Mouse (Mus musculus) thymus, postnatal 36 days (tissue): ENCODE measurements around the gene Msmp.

Experiments used
- DNase-seq, 2 experiments: peaks; one replicate each; pipeline ENCODE4 v3.0.0; 2022; ENCODE audit warnings: mixed read lengths in 2 of 2

Msmp gene

DNA sequence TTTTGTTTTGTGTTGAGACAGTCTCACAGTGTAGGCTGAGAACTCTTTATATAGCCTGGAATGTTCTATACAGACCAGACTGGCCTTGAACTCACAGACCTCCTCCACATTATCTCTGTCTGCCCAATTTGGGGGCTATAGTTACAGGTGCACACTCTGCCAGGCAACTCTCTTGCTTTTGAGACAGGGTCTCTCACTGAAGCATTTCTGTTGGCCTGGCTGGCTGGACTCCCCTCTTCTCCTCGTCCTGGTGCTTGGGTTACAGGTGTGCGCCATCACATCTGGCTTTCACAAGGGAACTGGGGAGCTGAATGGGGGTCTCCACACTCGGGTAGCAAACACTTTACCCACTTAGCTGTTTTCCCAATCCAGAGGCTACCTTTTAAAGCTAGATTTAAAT, 7.7 kb upstream of the Msmp start:
- DNase-seq: no peak

DNA sequence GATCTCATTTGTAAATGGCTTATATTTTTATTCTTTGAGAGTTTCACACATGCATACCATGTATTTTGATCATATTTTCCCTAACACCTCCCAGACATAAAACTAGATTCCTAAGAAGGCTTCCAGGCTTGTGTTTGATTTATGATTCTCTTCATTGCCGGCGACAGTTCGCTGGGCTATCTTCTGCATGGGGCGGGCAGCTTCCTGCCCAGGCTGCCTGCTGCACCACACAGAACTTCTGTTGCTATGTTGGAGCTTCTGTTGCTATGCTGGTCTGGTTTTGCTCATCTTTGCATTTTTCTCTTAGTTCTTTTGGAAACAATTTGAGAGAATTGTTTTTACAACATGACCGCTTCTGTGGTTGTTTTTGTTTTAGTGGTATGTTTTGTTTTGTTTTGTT, 7.2 kb upstream of the Msmp start:
- no peak for DNase-seq

DNA sequence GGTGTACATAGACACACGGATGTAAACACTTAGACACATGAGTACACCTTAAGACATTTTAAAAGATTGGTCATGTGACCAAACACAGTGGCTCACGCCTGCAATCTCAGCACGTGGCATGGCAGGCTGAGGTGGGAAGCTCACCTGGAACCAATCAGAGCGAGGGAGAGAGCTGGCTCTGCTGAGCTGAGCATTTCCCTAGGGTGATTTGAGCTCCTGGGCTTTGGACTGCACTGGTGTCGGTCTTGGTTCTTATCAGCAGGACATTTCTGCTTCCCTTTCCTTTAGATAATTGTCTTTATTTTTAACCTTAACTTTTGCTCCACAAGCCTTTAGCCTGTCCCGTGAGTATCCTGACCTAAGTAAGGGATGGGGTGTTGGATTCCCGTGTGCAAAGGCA, 3.4 kb upstream of the Msmp start:
- DNase-seq: no peak

DNA sequence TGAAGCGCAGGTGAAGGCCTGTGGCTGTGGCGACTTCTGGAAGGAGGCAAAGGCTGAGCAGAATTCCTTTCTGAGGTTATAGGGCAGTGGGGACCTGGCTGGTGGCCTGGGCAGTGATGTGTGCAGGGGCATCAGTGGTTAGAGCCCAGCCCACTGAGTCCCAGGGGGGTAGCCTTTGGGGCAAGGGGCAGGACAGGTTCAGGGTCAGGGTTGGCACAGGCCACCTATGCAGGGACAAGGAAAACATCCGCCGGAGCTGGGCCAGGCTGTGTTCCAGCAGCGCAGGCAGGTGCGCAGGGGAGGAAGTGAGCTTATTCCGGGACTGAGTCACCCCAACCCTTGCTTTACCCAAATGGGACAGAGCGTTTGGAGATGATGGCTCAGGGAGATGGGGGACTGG, 2.1 kb upstream of the Msmp start:
- DNase-seq: no peak

DNA sequence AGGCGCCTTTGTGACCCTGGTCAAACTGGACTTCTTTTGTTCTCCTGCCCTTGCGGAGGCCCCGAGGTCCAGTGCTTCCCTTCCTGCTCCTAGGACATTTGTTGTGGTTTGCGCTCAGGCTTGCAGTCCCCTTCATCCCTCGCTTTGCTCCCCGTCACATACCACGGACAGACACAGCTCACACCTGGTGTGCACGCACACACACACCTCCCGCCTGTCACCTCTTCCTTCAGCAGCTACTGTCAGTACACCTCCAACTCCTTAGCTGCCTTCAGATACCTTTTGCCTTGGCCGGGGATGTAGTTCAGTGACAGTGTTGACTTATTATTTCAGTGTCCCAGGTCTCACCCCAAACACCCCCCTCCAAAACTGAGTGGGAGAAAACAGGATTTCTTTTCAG, 1.4 kb upstream of the Msmp start:
- DNase-seq: no peak

DNA sequence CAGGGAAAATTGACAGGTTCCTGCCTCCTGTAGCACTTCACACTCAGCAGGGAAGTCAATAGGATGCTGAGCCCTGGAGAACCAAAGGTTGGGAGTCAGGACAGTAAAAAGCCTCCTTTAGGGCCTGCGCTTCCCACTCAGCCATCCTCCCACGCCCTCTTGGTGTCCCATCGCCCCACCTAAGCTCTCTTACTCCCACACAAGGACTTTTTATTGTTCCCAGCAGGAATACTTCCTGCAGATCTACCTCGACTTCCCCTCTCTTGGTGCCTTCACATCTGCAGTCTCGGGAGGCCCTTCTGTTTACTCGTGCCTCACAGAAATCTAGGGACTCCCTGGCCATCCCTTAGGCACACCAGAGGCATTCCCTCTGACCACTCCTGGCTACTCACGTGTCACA, 873 bp downstream of the Msmp start:
- DNase-seq: no peak

DNA sequence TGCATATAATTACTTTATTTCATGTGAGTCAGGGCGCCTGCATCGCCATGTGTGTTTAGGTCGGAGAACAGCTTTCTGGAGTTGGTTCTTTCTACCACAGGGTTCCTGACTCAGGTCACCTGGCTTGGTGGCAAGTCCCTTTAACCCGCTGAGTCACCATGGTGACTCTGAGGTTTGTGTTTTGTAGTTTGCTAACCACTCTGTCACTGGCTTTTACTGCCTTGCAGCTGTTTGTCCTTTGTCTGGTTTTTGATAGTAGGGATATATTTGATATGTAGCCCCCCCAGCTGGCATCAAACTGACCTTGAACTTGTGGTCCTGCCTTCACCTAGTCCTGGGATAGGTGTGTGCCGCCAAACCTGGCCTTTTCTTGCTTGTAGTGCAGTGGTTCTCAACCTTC, 2.1 kb downstream of the Msmp start:
- no peak for DNase-seq

DNA sequence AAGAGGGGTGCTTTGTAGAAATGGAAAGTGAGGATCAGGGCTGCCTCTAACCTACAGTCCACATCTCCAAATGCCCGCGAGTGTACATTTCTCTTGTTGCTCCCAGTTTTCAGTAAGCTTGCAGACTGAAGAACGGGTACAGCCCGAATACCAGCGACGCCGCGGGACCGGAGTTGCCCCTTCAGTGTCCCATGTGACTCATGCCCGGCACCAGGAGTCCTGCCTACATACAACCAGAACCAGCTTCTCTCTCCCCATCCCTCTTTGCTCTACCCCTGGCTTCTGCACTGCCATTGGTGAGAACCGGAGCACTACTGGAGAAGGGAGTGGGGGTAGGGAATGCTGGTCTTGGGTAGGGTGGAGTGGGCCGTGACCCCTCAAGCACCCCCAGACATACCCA, 2.9 kb downstream of the Msmp start:
- no peak for DNase-seq

DNA sequence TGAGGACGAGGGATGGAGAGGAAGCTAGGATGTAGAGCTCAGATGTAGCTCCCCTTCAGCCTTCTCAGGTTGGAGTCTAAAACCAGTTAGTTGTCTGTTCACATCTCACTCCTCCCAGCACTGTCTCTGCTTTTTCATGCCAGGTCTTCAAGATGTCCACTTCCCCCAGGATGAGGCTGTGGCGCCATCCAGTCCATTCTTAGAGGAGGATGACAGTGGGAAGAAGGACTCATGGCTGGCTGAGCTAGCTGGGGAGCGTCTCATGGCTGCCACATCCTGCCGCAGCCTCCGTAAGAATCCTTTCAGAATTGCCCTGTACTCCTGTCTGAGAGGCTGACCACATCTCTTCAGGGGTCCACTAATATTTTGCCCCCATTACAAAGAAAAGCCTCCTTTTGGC, 3.6 kb downstream of the Msmp start:
- DNase-seq: no peak

DNA sequence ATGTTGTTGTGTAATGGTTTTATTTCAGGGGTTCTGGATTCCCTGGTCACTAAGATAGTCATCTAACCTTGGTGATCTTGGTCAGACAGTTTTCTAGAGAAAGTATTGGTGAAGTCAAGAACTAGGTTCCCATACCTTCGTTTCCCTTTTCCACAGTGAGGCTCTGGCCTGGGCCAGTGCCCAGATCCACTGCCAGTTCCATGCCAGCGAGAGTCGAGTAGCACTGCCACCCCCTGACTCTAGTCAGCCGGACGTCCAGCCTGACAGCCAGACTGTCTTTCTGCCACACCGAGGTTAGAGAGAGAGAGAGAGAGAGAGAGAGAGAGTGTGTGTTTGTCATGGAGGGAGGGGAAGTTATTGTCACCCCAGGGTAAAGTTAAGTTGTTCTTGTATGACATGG, 4.6 kb downstream of the Msmp start:
- DNase-seq: no peak

DNA sequence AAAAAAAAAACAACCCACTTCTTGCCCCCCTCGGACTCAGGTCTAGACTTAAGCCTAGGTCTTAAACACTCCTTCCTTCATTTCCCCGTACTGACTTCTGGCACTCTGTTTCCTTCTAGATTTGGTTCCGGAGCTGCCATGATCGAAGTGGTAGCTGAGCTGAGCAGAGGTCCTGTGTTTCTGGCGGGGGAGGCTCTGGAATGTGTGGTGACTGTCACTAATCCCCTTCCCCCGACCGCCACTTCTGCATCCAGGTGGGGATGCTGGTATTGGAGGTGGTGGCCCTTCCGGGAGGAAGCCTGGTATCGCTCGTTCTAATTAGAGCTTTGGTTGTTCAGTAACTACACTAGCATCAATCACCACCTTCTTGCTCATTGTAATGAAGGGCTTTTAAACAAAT, 5.0 kb downstream of the Msmp start:
- DNase-seq: no peak

DNA sequence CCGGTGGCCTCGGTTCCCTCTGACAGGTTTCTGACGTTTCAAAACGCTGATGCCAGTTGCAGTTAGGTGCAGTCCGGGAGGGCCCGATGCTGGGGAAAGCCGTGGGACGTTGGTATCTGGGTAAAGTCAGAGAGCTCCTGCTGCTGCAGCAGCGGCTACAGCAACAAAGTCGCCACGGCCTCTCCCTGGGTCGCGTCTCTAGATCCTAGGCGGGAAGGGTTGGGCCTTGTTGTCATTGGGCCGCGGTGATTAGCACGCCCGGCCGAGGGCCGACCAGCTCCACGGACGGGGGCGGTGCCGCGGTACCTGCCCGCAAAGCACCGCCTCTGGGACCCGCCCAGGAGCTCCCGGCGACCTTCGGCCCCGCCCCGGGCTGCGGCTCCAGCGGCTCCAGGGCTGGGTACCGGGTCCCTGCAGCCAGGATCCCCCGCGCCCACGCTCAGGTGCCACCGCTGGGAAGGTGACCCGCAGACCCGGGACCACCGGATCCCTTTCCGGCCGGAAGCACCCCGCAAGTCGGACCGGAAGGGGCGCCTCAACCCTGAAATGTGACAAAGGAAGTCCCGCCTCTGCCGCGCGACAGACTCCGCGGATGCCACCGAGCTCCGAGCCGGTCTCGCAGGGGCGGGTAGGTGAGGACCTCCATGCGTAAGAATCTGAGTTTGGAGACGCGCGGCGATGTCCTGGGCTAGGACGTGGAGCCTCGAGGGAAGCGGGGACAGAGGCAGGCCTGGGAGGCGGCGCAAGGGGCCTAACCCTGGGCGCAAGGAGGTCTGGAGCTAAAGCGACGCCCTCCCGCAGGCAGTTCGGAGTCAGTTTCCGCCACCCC, 5.7 kb downstream of the Msmp start, which contains the start of the genes Rgp1 and Gba2:
Gene Rgp1 (plus strand): TSS at position 340 of the 829 bp plus-strand sequence.
Gene Gba2 (minus strand): TSS at position 498 of the 829 bp plus-strand sequence.
- peak; percentile 84 to 86 for DNase-seq

DNA sequence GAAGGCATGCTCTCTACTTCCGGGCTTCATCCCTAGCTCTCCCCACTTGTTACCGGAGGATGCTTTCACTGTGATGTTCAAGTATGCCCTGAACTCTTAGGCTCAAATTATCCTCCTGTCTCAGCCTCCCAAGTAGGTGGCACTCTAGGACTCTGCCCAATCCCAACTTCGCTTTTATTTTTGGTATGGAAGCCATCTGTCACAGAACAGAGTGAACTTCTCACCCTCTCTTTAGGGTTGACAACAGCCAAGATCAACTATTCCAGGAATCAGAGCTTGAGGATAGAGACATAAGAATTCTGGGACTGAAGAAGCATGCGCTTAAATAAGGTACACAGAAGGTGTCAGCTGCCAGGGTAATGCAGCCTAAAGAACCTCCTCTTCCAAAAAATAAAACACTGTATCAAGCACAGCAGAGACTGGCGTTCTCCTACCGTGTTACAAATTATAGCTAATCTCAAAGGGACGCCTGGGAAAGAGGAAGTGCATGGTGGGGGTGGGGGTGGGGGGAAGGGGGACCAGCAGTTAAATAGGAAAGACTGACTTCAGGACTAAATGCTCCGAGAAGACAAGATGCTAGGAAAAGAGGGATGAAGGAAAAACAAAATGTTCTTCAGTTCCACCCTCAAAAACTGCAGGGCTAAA, 6.9 kb downstream of the Msmp start:
- no peak for DNase-seq

DNA sequence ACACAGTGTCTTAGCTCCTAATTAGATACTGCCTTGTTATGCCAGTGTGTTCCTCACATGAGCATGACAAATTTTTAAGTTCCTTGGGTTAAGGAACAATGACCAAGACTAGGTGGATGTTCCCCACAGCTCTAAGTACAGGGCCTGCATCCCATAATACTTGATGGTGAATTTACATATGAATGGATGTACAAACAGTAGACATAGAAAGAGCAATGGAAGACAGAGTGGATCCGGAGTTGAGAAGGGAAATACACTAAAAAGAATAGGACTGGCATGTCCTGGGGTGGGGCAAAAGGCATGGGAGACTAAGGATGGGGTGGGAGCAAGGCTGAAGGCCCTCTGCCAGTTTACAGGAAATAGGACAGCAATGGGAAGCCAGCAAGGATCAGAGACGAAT, 8.9 kb downstream of the Msmp start:
- no peak for DNase-seq

DNA sequence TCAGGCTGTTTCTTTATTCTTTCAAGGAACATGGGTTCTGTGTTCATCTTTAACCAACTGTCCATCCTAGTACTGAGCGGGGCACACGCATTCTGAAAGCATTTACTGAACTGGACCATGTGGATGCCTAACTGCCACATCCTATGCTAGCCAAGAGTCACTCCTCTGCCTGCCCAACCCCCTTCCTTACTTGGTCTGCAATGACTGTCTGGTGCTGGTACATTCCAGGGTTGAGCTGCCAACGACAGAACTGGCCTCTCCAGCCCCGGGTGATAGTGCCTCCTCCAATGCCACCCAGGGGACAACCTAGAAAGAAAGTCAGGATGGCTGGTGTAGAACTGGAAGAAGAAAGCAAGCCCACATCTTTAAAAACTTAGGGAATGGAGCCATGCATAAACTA, 10.7 kb downstream of the Msmp start:
- DNase-seq: no peak

DNA sequence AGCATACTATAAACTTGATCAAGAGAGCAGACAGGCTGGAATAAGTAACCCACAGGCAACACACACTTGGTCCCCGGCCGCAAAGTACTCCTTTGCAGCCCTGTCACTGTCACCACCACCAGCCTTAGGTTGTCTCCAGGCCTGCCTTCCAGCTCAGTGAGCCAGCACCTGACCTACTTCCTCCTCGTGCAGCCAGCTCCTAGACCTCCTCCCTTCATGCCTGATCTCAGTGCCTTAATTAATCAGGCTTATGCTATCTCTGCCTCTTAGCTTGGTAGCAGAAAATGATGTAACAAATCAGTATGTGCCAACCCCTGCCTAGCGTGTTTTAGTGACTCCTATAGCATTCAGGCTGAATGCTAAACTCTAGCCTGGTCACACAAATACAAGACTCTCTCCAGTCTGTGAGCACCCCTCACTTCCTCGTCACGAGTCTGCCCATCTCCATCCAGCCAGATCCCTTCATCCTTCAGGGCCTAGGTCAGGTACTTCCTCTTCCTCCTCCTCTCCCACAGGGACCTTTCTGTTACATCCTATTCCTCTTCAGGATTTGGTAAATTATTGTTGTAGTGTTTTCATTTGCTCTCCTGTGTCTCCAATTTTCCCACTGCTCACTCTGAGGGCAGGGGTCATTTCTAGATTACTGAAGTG, 12.8 kb downstream of the Msmp start:
- DNase-seq: no peak

DNA sequence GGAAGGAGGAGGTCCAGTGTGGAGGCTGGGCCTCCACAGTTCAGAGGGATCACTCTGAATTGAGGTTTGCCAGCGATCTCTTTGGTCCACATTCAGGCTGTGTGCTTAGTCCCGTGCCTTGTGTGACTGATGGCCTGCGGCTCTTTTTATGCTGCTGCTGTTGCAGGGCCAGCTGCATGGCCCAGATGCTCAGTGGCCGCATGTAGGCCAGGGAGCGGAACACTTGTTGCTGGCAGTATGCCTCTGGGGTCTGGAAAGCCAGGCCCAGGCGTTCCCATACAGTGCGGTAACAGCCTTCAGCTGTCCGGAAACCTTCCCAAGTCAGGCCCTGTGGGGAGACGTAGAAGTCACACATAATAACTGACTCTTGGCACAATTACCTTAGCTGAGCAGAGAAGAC, 17.2 kb downstream of the Msmp start:
- DNase-seq: no peak

DNA sequence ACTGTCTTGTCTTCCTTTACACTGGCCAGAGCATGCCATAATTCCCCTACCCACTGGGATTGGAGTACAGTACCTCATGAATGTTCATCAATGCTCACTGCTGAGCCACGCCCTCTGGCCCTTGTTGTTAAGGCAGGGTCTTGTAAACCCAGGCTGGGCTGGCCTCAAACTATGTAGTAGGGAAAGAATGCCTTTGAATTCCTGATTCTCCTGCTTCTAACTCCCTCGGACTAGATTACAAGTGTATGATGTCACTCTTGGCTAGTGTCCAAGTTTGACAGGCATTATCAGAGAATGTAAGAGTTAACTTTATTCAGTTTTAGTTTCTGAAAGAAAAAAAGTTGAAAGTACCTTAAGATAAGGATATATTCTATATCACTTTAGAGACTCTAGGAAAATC, 20.1 kb downstream of the Msmp start:
- DNase-seq: no peak

DNA sequence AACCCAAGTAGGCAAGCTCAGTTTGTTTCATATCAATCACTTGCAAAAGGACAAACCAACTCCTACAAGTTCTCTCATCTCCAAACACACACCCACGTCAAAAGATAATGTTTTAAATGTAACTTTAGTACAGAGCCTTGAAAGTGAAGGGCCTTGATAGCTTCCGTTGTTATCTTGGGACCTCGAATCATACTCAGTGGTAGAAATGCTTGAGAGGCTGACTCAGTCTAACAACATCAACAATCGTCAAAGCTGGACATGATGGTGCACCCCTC, 20.8 kb downstream of the Msmp start:
- DNase-seq: no peak

DNA sequence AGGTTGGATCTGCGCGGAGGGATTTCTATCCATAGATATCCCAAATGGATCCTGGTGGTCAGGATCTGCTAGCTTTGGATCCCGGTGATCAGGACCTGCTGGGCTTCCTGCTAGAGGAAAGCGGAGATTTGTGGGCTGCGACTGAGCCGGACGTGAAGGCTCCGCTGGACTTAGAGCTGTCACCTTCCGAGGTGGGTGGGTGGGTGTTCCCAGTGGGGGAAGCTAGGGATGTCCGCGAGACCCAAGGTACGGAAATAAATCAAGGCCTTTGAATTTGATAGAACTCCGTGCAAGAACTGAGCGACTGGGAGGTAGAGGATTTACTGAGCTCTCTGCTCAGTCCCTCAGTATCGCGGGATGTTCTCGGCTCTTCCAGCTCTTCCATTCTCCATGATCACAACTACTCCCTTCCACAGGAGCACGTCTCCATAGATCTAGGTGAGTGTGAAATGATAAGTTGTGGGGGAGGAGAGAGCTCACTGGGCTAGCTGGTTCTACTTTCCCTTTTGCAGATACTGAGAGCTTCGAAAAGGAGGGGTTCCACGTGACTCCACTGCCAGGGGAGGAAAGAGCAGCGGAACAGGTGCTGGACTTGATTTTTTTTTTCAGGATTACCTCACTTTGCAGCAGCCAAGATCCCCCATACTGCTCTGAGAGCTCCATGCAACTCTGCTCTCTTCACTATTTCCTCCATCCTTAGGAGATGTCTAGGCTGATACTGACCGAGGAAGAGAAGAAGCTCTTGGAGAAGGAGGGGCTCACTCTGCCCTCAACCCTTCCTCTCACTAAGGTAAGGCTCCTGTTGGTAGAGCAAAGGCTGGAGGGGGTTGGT, 21.3 kb downstream of the Msmp start:
- DNase-seq: no peak

DNA sequence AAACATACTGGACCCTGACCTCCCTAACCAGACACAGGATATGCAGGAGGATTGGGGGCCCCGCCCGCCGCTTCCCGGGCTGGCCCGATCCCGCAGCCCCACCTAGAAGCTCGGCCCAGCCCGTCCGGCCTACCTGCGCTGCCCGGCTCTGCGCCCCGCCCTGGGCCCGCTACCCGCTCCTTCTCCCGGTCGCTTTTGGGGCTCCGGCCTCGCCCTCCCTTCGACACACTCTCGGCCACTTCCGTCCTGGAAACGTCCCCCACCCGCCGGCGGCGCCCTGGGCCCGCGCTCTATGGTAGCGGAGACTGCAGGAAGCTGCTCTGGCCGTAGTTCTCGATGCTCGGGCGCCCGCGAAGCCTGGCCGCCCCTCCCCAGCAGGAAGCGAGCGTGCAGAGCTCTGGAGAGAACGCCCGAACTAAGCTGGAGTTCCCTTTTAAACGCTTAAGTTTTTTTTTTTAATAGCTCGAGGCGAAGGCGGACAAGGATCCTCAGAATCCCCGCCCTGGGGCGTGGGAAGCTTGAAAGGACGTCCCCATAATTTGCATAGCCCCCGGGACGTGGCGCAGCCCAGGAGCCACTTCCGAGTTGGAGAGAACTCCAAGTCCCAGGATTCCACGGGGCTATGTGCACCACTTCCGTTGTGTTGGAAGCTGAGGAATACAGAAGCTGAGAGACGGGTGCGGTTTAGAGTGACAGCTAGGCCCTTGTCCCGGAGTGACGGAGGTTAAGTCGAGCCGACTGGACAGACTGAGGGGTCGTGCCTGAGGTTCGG, 22.1 kb downstream of the Msmp start, which contains the start of the genes Creb3 and Tln1:
Gene Creb3 (plus strand): TSS at position 336 of the 772 bp plus-strand sequence.
Gene Tln1 (minus strand): TSS at position 695 of the 772 bp plus-strand sequence.
- peak; percentile 93 for DNase-seq

DNA sequence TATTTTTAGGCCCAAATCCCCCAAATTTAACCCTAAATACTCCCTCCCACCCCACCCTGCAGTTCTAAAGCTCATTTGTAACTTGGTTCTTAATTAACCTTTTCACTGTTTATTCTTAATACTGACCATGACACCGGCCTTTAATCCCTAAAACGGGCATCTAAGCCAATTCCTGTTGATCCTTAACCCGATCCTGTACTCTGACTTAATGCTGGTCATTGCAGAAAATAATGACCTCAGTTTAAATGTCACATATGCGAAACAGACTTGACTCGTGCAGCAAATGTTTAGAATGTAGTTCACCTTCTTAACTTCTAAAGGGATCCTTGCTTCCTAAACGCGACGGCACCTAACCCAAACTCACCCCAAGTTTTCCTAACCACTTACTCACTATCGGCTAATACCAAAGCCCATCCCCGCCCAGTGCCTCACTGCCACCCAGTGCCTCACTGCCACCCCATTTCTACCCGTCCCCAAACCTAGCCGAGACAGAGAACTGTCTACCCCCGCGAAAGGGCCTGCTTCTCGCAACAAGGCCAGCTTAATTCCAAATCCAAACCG, 22.8 kb downstream of the Msmp start:
- no peak for DNase-seq
